Mouse (Mus musculus) E14TG2a.4 (cell line): ENCODE measurements around the gene Grcc10.

Experiments used
- H3K27me3 ChIP-seq: 2 replicates; pipeline ENCODE4 v1.6.1; 2014; ENCODE audit warnings: low read length, control low read depth; ENCODE audit not compliant: insufficient read depth
- H3K36me3 ChIP-seq: 2 replicates; pipeline ENCODE4 v1.6.1; 2014; ENCODE audit warnings: low read length, control low read depth; ENCODE audit not compliant: insufficient read depth
- H3K4me1 ChIP-seq: replicated peaks from 2 replicates; pipeline ENCODE4 v1.6.1; 2014; ENCODE audit warnings: low read depth, low read length, control low read depth
- H3K4me3 ChIP-seq: replicated peaks from 2 replicates; pipeline ENCODE4 v1.5.1; 2014; ENCODE audit warnings: mild to moderate bottlenecking, low read length
- H3K9me3 ChIP-seq: 2 replicates; pipeline ENCODE4 v1.6.1; 2014; ENCODE audit warnings: low read length, control low read depth
- CTCF ChIP-seq: conservative IDR thresholded peaks from 2 replicates; pipeline ENCODE4 v1.5.1; 2014; ENCODE audit warnings: low read length
- NANOG ChIP-seq: IDR thresholded peaks from 2 replicates; pipeline ENCODE4 v1.6.1; 2014; ENCODE audit warnings: borderline replicate concordance, low read length, mixed read lengths
- POU5F1 ChIP-seq: IDR thresholded peaks from 2 replicates; pipeline ENCODE4 v1.6.1; 2014; ENCODE audit warnings: low read length, borderline replicate concordance

Grcc10 gene

GRCm38 (mm10) chr6:124779222-124779983 lies 38.2 kb upstream of the Grcc10 start, which contains the start of gene Lrrc23:
TSS of gene Lrrc23 (minus strand) at chr6:124779727.
- Histone ChIP-seq H3K4me3 (peak within 1 kb of the TSS; percentile 55), H3K27me3 (peaks cover 42% of the 10 kb centered on the region), H3K4me1 (peaks cover 37% of the 10 kb centered on the region), H3K36me3 (no peaks in the 10 kb centered on the region), H3K9me3 (no peaks in the 10 kb centered on the region)
- TF ChIP-seq POU5F1 (no peak), NANOG (peak; percentile 4; the same call in 1 of the 2 replicates), CTCF (no peak)

DNA sequence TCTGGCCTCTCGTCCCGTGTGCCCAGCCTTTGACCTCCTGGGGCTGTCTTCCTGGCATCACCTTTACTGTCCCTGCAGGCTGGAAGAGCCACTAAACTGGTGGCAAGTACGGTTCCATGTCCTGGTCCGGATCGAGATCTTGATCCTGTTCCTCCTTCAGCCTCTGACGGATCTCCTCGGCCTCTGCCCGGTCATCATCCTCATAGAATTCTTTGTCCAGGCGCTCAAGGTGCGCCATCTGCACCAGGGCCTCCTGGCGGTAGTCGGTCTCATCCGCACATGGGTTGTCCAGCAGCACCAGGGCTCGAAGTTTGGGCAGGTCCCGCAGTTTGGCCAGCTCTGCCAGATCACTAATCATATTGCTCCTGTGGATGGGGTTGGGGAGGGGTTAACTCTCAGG lies 29.3 kb upstream of the Grcc10 start:
- Histone ChIP-seq H3K36me3 (no peaks in the 10 kb centered on the region), H3K4me3 (peak overlapping the region; percentile 32), H3K9me3 (no peaks in the 10 kb centered on the region), H3K4me1 (peaks cover 59% of the 10 kb centered on the region), H3K27me3 (peaks cover 36% of the 10 kb centered on the region)
- TF ChIP-seq CTCF, result no peak
- TF ChIP-seq NANOG, result no peak
- TF ChIP-seq POU5F1, result no peak

DNA sequence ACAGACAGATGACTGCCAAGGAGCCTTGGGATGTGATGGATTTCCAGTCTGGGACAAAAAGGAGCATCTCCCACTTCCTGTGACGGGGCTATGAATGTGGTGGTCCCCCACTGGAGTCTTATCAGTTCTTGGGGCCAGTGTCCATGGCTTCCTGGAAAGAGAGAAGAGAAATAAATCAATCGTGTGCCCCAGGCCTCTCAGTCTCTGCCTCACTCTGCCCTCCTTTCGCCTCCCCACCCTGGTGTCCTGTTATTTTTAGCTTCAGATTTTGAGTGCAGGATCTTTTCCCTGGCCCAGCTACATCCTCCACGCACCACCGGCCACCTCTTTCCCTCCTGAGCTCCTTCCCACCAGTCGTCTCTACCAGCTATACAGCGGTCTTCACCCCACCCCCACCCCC lies 28.8 kb upstream of the Grcc10 start:
- Histone ChIP-seq H3K27me3 (peaks cover 36% of the 10 kb centered on the region), H3K9me3 (no peaks in the 10 kb centered on the region), H3K4me1 (peaks cover 59% of the 10 kb centered on the region), H3K4me3 (peak overlapping the region; percentile 79), H3K36me3 (no peaks in the 10 kb centered on the region)
- TF ChIP-seq NANOG (no peak), POU5F1 (no peak), CTCF (no peak)

- no peak for TF ChIP-seq CTCF
- TF ChIP-seq NANOG, result no peak
- TF ChIP-seq POU5F1, result no peak
- H3K4me1 ChIP-seq, result peaks cover 59% of the 10 kb centered on the region
- H3K4me3 ChIP-seq, result peak within 1 kb of the TSS; percentile 79
- H3K36me3 ChIP-seq, result no peaks in the 10 kb centered on the region
- H3K27me3 ChIP-seq, result peaks cover 36% of the 10 kb centered on the region
- no peaks in the 10 kb centered on the region for H3K9me3 ChIP-seq
Measured at GRCm38 (mm10) chr6:124769101-124769765, 28.1 kb upstream of the Grcc10 start, which contains the start of gene Eno2. TSS of gene Eno2 (minus strand) at chr6:124769673.

DNA sequence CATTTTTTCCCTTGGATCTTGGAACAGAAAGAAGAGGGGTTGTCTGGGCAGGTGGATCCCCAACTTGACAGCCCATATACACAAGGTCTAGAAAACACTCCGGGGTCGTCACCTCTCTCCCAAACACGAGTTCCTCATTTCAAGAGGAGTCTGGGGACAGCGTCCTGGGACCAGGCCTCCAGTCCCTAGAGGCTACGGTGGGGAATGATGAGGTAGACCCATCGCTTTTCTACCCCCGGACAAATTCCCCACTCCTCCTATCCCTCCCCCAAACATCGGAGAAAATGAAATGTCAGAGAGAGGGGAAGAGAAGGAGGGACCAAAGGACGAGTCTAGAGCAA lies 27.5 kb upstream of the Grcc10 start:
- Histone ChIP-seq H3K4me1 (peaks cover 63% of the 10 kb centered on the region), H3K9me3 (no peaks in the 10 kb centered on the region), H3K4me3 (peak overlapping the region; percentile 79), H3K27me3 (peaks cover 38% of the 10 kb centered on the region), H3K36me3 (no peaks in the 10 kb centered on the region)
- TF ChIP-seq POU5F1, result no peak
- no peak for TF ChIP-seq CTCF
- no peak for TF ChIP-seq NANOG

GRCm38 (mm10) chr6:124767920-124768703 lies 26.9 kb upstream of the Grcc10 start:
- H3K4me3 ChIP-seq, result peak overlapping the region; percentile 79
- TF ChIP-seq POU5F1 (no peak), NANOG (no peak), CTCF (no peak)
- H3K9me3 ChIP-seq, result no peaks in the 10 kb centered on the region
- peaks cover 64% of the 10 kb centered on the region for H3K4me1 ChIP-seq
- peaks cover 43% of the 10 kb centered on the region for H3K27me3 ChIP-seq
- no peaks in the 10 kb centered on the region for H3K36me3 ChIP-seq

DNA sequence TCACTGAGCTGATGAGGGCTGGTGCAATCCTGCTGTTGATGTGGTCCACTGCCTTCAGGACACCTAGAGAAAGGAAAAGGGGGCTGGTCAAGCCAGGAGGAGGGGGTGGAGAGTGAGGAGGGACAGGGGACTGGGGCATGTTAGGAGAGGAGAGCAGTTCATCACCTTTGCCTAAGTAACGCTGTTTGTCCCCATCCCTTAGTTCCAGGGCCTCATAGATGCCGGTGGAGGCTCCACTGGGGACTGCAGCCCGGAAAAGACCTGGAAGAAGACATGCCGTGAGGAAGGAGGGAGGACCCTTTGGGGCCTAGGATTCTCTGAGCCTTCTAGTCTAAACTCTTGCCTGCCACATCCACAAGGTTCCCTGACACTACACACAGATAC lies 26.4 kb upstream of the Grcc10 start:
- Histone ChIP-seq H3K9me3 (no peaks in the 10 kb centered on the region), H3K4me3 (peak overlapping the region; percentile 79), H3K36me3 (no peaks in the 10 kb centered on the region), H3K4me1 (peaks cover 68% of the 10 kb centered on the region), H3K27me3 (peaks cover 48% of the 10 kb centered on the region)
- no peak for TF ChIP-seq CTCF
- TF ChIP-seq NANOG, result no peak
- no peak for TF ChIP-seq POU5F1

DNA sequence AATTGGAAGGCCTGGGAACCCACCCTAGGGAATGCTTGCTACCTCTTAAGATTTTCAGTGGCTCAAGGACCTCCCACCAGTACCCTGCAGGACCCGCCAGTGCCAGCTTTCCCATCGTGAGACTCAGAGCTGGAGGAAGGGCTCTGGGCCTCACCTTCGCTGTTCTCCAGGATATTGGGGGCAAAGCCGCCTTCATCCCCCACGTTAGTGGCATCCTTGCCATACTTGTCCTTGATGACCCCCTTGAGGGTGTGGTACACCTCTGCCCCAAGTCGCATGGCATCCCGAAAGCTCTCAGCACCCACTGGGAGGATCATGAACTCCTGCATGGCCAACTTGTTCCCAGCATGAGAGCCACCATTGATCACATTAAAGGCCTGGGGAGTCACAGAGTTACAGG lies 24.8 kb upstream of the Grcc10 start:
- Histone ChIP-seq H3K4me3 (0 out of 2 replicates have a peak overlapping the region, but pooled peaks have one; percentile 61), H3K36me3 (no peaks in the 10 kb centered on the region), H3K27me3 (peaks cover 50% of the 10 kb centered on the region), H3K9me3 (no peaks in the 10 kb centered on the region), H3K4me1 (peaks cover 66% of the 10 kb centered on the region)
- TF ChIP-seq POU5F1 (no peak), CTCF (no peak), NANOG (no peak)
